Mouse (Mus musculus) megakaryocyte, embryonic 14.5 days (primary cell): Measurements from ENCODE around the gene Cdc14a.

Experiments
- FLI1 ChIP-seq: IDR thresholded peaks from 2 replicates; pipeline ENCODE4 v1.6.1; 2012; ENCODE audit warnings: low read length, inconsistent platforms, mixed read lengths
- GATA1 ChIP-seq: IDR thresholded peaks from 3 replicates; pipeline ENCODE4 v1.6.1; 2012; ENCODE audit warnings: mixed read lengths, low read length, inconsistent platforms, borderline replicate concordance

DNA sequence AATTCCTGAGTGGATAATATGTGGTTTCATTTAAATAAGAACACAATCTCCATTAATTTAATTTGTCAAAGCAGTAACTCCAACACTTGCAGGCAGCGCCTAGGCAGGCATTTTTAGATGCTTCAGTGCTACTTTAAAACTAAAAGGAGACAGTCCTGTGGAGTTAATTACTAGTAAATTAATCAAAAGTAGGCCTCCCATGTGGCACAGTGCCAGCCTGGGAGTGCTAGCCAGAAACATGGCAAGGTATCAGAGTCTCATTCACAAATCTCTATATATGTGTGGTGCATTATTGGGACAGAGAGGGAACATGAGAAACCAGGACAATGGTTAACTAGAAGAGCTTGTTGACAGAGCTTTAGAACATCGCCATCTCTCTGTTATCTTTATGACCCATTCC lies 174.8 kb downstream of the Cdc14a start:
- TF ChIP-seq GATA1 (no peak), FLI1 (no peak)
